8 mouse cellular contexts compared by ENCODE assay signal in genomic region chr1:34435371-34436120, GRCm38 (mm10). TPM values are rescaled to one million over a fixed set of nuclear protein-coding genes. Genes with fewer than 3 reads are reported as not detected.
DNase-seq lines count a peak whose midpoint lies in the region; ATAC-seq and TF ChIP-seq lines count a peak whose summit lies in the region.

No protein-coding gene starts in this region.

- peak overlapping the region; percentile 71 for H3K9ac ChIP-seq in limb, embryonic 13.5 days
- H3K9ac ChIP-seq in stomach, postnatal 0 days (ENCODE audit: low read length), result peak overlapping the region; percentile 60

- no peak for TF ChIP-seq EP300 in stomach, postnatal 0 days (optimal IDR thresholded peaks at IDR 0.05)

- H3K4me1 ChIP-seq in spleen, adult 2 months (ENCODE audit: control insufficient read depth, insufficient read depth, insufficient read length), result peaks cover 5% of the 10 kb centered on the region; the same call in 1 of the 2 replicates
- peaks cover 24% of the 10 kb centered on the region for H3K4me1 ChIP-seq in limb, embryonic 13.5 days
- 0 out of 2 replicates have a peak, but pooled peaks cover 2% of the 10 kb centered on the region for H3K4me1 ChIP-seq in stomach, postnatal 0 days (replicated peaks; ENCODE audit: control insufficient read depth, insufficient read depth)

- TF ChIP-seq POLR2A in spleen, adult 2 months (IDR thresholded peaks at IDR 0.05; ENCODE audit: low read depth, low read length), result no peak

- no peak for TF ChIP-seq CTCF in spleen, adult 2 months (IDR thresholded peaks at IDR 0.05; ENCODE audit: extremely low read depth, insufficient read depth, insufficient read length, insufficient replicate concordance)
- no peak for TF ChIP-seq CTCF in stomach, postnatal 0 days (IDR thresholded peaks at IDR 0.05; ENCODE audit: low read depth)

- H3K27me3 ChIP-seq in spleen, adult 2 months (ENCODE audit: control insufficient read depth, insufficient read depth, low read length), result no peaks in the 10 kb centered on the region
- H3K27me3 ChIP-seq in limb, embryonic 13.5 days, result no peaks in the 10 kb centered on the region
- H3K27me3 ChIP-seq in stomach, postnatal 0 days (ENCODE audit: control insufficient read depth, insufficient read depth, low read length), result no peaks in the 10 kb centered on the region

- H3K36me3 ChIP-seq in spleen, adult 2 months (ENCODE audit: control insufficient read depth, insufficient read depth, low read length), result no peaks in the 10 kb centered on the region
- peaks cover 25% of the 10 kb centered on the region for H3K36me3 ChIP-seq in limb, embryonic 13.5 days
- H3K36me3 ChIP-seq in stomach, postnatal 0 days (ENCODE audit: control insufficient read depth, insufficient read depth, low read length), result no peaks in the 10 kb centered on the region; the same call in 1 of the 2 replicates

- H3K4me2 ChIP-seq in limb, embryonic 13.5 days (replicated peaks), result peak overlapping the region; percentile 66
- peak overlapping the region; percentile 75 for H3K4me2 ChIP-seq in stomach, postnatal 0 days (replicated peaks; ENCODE audit: low read depth)

- H3K4me3 ChIP-seq in spleen, adult 2 months (ENCODE audit: extremely low read depth, insufficient read depth, insufficient read length), result peak overlapping the region; percentile 74; the same call in 1 of the 2 replicates
- peak overlapping the region; percentile 64 for H3K4me3 ChIP-seq in limb, embryonic 13.5 days
- peak overlapping the region; percentile 57 for H3K4me3 ChIP-seq in stomach, postnatal 0 days (ENCODE audit: low read depth, low read length)

- 55% methylated on average over 8 of the region's 8 CpGs for WGBS in spleen, adult 2 months
- WGBS in limb, embryonic 13.5 days, result 25% methylated on average over 8 of the region's 8 CpGs
- 27% methylated on average over 8 of the region's 8 CpGs for WGBS in stomach, postnatal 0 days

- DNase-seq in cerebellum, adult 11-12 months, result peak; percentile 31
- no peak for DNase-seq in spleen, adult 2 months (ENCODE audit: low read depth in 1 of 2, low spot score in 2 of 2)
- DNase-seq in spleen, postnatal 14 days (ENCODE audit: low spot score in 2 of 2), result no peak
- no peak for DNase-seq in stomach, postnatal 0 days (ENCODE audit: low spot score)
- DNase-seq in thymus, postnatal 10 days (ENCODE audit: low spot score in 2 of 2), result no peak
- no peak for DNase-seq in layer of hippocampus, adult 11-12 months (ENCODE audit: low spot score)

- ATAC-seq in cerebellum, adult (ENCODE audit: insufficient number of reproducible peaks, low FRiP score, low TSS enrichment), result no peak
- no peak for ATAC-seq in limb, embryonic 13.5 days (ENCODE audit: low FRiP score, low read depth)
- ATAC-seq in stomach, postnatal 0 days (ENCODE audit: low FRiP score, low TSS enrichment), result no peak

- H3K9me3 ChIP-seq in limb, embryonic 13.5 days, result peaks cover 19% of the 10 kb centered on the region
- no peaks in the 10 kb centered on the region; the same call in 1 of the 2 replicates for H3K9me3 ChIP-seq in stomach, postnatal 0 days (ENCODE audit: control insufficient read depth, low read length)

- peak overlapping the region; percentile 66; the same call in 1 of the 2 replicates for H3K27ac ChIP-seq in spleen, adult 2 months (ENCODE audit: insufficient read depth, low read length)
- H3K27ac ChIP-seq in limb, embryonic 13.5 days, result peak overlapping the region; percentile 78
- peak overlapping the region; percentile 65 for H3K27ac ChIP-seq in stomach, postnatal 0 days (replicated peaks)

RNA-seq across cellular contexts. Expression of gene Ccdc115, which starts 3.9 kb away (rescaled TPM):
- polyA plus RNA-seq in spleen, adult 2 months (2012; rRNA removed), result 19.2 and 25.7 TPM in 2 replicates
- polyA plus RNA-seq in limb, embryonic 13.5 days (2015; fragmentation: Nextera tagmentation; extraction: Ambion mirVana), result 50.7 and 51.5 TPM in 2 replicates
- polyA plus RNA-seq in stomach, postnatal 0 days (2015; fragmentation: Nextera tagmentation; extraction: Ambion mirVana), result 37.1 and 39.3 TPM in 2 replicates

RNA-seq across cellular contexts. Expression of gene Imp4, which starts 4.1 kb away (rescaled TPM):
- 40.7 and 49.2 TPM in 2 replicates for polyA plus RNA-seq in spleen, adult 2 months (2012; rRNA removed)
- polyA plus RNA-seq in limb, embryonic 13.5 days (2015; fragmentation: Nextera tagmentation; extraction: Ambion mirVana), result 74.9 and 81.3 TPM in 2 replicates
- 52.3 and 52.9 TPM in 2 replicates for polyA plus RNA-seq in stomach, postnatal 0 days (2015; fragmentation: Nextera tagmentation; extraction: Ambion mirVana)

RNA-seq across cellular contexts. Expression of gene Ptpn18, which starts 24.0 kb away (rescaled TPM):
- polyA plus RNA-seq in spleen, adult 2 months (2012; rRNA removed), result 587 and 1,136 TPM in 2 replicates
- polyA plus RNA-seq in limb, embryonic 13.5 days (2015; fragmentation: Nextera tagmentation; extraction: Ambion mirVana), result 12.5 and 19.3 TPM in 2 replicates
- 26.9 and 29.4 TPM in 2 replicates for polyA plus RNA-seq in stomach, postnatal 0 days (2015; fragmentation: Nextera tagmentation; extraction: Ambion mirVana)

Comparison
In these comparisons a context has a peak if more than half of its experiments do, and no peak if none do; other contexts are left out.
1. RNA of gene Ptpn18, which starts 24.0 kb away (polyA plus RNA-seq): 587 to 1,136 TPM in spleen, adult 2 months; 26.9 to 29.4 TPM in stomach, postnatal 0 days and 12.5 to 19.3 TPM in limb, embryonic 13.5 days; every median in the first group is over 10 times any median in the second.
2. Peak in every context shown above with its lines, with median percentiles within 50 percentile points of each other: H3K27ac ChIP-seq and H3K4me3 ChIP-seq.